Mouse (Mus musculus) embryo, embryonic 10 days (tissue): Measurements from ENCODE around the gene Srgap3.

ENCODE experiments used
- DNase-seq: peaks from one replicate; pipeline ENCODE4 v3.0.0-alpha.2; 2015; ENCODE audit warnings: low spot score

Gene Srgap3

DNA sequence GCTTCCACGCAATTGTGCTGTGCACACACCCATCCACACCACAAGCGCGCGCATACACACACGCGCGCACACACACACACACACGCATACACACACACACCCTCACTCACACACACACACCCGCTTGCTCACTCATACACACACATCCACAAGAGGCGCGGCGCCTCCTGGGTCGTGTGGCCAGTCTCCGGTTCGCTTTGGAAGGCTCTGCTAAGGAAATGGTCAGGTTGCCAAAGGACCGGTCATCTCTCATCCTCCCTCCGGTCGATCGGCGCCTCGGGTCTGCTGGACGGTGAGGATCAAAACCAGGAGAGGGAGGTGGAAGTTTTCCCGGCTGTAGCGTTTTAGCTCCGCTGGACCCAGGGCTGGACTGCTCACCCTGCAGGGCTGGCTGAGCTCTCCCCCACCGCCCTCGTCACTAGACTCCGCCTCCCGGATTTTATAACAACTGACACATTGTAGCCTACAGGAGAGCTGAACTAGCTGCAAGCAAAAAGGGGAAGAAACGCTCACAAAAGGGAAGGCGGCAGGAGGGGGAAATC lies at the start of gene Srgap3:
Gene Srgap3 (minus strand): TSS at position 372 of the 542 bp plus-strand sequence.
- DNase-seq = peak; percentile 91

DNA sequence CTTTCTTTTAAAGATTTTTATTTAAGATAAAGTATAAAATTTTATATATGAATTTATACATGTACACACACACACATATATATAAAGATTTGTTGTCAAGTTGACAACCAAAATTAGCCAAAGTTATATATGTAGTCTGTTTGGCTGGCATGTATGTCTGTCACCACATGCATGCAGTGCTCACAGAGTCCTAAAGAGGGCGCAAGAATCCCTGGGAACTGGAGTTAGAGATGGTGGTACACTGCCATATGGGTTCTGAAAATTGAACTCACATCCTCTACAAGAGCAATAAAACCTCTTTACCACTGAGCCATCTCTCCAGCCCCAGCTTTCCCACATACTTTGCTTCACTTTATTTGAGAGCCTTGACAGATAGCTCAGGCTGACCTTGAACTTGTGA lies 48.6 kb upstream of the Srgap3 start:
- DNase-seq = no peak

DNA sequence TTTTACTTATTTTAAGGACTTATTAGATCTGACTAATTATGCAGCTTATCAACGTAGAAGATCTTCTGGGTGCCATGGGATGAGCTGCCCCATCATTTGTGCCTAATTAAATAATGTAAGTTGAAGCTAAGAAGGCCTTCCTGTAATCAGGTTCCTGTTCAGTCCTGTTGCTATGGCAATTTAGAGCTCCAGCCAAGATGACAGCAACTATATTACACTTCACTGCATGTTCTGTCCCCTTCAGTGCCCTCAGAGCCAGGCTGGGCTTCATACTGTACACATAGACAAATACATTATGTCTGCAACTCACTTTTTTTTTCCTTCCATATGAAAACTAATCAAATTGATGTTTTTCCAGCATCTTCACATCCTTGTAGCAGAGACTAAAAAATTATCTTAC lies 43.1 kb upstream of the Srgap3 start:
- no peak for DNase-seq

DNA sequence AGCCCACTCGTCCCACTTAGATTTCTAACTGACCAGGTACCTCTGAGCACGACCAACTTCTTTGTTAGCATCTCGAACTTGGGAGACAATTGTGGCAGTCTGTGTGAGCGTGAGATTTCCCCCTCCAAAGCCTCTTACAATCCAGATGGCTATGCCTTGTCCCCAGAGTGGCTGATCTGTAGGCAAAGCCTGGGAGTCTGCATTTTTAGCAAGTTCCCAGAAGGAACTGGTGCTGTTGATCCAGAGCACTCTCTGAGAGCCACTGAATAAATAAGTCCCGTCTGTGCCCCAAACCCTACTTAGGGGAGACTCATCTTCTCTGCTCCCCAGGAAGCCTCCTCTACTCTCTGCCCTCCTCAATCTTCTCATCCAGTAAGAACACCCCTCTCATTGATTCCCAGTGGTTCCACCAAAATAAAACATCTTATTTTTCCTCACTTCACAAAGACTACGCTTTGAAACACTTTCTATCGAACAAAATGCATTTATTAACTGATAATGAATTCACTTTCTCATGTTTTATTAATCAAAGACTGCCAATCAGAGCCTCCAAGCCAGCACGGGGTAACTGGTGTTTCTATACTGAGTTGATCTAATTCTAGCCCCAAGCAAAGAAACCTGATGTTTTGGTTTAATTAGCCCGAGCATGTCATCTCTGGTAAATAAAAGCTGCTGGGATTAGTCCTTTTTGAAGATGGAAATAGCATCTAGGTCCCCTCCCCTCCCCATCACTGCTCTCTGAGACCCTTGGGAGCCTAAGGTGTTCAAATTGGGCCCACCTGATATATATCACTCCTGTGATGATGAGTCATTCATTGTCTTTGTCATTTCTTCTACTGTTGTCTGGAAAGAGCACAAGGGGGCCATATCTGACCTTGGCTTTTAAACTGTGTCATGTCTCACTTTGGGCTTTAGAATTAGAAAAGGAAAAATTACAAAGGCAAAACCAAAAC lies 38.6 kb upstream of the Srgap3 start:
- no peak for DNase-seq

DNA sequence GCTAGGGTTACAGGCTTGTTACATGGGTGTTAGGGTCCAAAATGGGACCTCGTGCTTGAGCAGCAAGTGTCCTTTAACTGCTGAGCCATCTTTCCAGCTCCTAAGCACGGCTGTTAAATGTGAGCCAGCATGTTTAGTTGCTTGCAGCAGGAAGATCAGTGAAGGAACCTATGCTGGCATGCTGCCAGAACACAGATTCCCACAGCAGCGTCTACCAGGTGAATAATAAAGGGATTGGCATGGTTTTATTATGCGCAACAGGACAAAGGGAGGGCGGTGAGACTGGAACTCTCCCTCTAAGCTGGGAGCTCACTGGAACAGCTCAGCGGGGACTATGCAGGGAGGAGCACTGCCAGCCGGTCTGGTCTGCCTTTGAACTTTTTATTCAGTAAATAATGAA lies 35.2 kb upstream of the Srgap3 start:
- no peak for DNase-seq

DNA sequence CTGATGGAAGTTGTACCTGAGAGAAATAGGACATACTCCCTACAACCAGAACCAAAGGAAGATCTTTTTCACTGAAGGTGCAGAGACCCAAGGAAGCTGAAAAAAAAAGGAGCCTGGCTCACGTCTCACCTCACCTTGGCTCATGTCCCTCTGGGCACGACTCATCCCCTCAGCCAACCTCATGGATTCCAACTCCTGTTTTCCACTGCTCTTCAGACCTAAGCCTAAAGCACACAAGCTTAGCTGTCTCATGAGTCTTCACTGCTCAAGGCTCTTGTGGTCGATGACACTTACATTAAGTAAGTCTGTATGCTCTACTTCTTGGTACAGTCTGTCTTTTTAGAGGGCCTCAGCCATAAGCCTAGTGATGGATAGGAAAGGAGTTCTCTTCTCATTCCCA lies 31.9 kb upstream of the Srgap3 start:
- no peak for DNase-seq

DNA sequence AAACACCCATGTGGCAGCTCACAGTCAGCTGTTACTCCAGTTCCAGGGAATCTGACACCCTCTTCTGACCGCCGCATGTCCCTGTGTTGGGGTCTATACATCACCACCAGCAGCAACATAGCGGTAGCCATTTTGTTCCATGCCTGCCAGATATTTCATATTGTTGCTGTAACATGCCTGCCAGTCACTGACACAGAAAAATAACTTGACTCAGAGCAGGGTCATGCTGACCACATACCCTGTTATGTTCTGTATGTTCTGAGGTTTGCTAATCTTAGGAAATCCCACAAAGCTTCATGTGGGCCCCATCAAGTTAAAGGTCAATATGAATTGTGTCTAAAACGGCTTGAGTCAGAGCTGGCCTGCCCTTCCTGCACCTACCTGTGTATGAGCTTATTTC lies 30.2 kb upstream of the Srgap3 start:
- DNase-seq = no peak

DNA sequence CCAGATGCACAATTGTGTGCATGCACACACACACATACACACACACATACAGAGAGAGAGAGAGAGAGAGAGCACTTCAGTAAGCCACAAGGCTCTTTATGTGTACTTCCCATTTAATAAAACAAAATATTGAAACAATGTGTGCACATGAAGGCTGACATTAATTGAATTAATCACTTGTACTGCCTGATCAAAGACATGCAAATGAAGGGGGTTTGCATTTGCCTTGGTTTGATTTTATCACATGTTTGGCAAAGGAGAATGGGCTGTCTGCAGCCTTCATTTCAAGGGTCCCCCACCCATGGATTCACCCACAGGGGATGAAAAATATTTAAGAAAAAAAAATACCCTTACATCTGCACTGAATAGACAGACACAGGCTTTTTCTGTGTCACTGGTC lies 29.5 kb upstream of the Srgap3 start:
- DNase-seq = no peak

DNA sequence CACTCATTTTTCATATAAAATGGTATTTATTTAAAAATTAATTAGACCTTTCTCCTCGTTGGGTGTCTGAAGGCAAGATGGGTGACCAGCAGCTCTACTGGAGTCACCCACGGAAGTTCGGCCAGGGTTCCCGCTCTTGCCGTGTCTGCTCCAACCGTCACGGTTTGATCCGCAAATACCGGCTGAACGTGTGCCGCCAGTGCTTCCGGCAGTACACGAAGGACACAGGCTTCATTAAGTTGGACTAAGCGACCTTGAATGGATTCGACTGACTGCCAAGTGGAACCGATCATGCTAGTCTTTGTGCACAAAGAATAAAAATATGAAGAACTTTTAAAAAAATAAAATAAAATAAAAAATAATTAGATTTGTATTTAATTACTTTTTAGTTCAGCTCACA lies 29.1 kb upstream of the Srgap3 start:
- DNase-seq = no peak

DNA sequence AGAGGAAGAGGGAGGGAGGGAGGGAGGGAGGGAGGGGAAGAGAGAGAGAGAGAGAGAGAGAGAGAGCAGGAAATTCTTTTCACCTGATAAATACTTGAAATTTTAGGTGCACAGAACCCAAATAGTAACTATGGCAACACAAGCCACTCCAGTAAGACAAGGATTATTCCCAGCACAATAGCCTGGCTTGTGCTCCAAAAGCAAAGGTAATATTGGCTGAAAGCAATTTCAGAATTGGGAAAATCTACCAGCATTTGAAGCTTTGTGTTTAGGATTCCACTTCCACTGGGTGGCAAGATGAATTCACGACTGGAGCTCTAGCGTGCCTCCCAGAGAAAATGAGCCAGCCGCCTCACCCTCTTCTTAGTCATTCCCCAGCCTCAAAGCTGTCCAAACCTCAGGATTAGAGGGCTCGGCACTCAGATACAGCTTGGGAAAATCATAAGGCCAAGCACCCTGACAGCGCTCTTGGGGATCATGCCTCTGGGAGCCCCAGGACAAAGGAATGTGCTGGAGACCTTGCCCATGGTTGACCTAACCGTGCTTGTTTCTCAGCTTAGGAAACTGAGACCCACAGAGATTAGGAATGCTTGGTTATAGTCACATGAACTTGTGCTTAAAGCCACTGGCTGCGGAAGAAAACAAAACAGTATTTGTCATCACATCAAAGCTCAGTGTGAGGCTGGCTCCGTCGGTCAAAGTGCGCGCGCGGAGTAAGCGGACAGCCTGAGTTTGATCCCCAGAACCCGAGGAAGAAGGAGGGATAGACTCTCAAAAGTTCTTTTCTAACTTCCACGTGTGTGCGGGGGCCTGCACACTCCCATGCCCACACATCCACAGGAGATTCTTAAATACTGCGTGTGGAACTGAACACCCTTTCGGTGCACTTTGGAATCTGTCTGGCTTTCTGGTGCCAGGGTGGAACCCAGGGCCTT lies 27.0 kb upstream of the Srgap3 start:
- peak; percentile 41 for DNase-seq

DNA sequence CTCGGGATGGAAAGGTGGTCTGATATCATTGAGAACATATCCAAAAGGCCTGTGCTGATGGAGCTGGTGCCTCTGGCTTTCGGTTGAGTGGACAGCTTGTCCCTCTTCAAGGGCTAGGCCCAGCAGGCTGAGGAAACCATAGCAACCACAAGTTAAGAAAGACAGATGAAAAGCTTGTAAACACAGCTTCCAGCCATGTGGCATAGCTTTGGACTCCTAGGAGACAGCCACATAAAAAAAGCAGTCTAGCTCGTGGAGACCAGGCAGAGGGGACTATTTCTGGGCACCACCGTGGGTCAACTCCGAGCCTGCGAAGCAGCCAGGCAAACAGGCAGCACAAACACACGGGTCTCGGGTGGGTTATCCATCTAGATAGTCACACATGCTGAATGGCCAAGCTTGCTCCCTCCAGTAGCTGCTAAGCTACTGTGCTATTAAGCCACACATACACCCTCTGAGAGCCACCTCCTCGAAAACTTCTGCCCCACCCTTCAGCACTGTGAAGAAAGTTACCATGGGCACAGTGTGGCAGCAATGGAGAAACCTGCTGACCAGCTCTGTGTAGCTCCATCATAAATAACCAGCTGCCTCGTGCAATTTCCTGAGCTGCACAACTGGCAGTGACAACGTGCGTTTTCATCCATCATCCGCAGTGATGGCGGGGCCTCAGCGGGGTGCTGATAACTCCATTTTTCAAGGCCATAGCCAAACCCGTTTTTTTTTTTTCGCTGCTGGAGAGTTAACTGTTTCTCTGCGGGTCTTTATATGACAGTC lies 26.0 kb upstream of the Srgap3 start:
- peak; percentile 85 for DNase-seq

DNA sequence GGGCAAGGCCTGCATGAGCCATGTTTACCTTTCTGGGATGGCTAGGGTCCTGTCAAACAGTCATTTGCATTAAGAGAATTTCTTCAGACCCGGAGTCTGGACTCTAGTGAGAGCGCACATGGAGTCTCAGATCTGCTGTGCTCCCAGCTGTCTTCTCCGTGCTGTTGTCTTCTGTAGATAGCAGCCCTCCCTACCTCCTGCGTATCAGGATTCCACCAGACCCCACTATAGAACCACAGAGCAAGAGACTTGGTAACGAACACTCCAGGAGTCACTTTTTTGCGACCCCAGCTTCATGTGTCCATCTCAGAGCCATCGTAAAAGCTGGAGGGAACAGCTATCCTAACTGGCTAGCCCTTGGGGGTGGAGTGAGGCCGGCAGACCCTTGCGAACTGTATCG lies 25.1 kb upstream of the Srgap3 start:
- DNase-seq = peak; percentile 28

DNA sequence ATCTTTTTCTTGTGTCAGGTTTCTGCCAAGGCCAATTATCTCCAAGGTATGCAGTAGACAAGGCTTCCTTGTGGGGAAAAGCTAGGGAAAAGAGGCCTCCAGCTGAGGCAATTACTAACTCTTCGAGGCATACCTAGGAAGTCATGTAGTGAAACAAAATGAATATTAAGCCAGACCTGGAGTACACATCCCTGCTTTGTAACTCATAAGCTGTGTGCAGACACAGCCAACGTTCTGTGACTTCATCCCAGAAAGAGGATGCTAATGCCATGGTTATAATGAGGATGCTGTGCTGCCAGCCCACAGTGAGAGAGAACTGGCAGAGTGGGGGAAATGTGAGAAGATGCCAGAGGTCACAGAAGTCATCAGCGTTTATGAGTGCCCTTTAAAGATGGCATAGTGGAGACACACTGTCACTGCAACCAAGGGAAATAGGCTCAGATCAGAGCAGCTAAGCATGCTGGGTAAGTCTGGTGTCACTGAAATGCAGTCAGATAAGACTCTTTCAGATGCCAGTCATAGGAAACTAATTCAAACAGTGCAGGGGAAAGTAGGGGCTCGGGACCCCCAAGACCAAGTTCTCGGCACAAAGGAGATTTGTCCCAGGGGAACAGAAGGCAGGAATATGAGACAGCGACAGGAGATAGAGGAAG lies 24.2 kb upstream of the Srgap3 start:
- no peak for DNase-seq

DNA sequence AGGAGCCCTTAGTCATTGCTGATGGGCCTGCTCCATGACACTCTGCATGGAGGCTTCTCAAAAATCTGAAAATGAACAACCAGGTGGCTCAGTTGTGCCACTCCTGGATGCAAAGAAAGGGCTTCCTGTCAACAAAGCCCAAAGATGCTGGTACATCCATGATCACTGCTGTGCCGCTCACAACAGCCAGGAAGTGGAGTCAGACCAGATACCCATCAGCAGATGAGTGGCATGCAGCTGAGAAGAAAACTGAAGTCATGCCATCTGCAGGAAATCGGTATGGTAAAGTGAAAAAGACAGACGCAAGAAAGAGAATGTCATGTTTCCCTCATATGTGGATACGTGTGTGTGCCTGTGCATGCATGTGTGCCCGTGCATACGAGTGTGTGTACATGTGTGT lies 20.3 kb upstream of the Srgap3 start:
- no peak for DNase-seq

DNA sequence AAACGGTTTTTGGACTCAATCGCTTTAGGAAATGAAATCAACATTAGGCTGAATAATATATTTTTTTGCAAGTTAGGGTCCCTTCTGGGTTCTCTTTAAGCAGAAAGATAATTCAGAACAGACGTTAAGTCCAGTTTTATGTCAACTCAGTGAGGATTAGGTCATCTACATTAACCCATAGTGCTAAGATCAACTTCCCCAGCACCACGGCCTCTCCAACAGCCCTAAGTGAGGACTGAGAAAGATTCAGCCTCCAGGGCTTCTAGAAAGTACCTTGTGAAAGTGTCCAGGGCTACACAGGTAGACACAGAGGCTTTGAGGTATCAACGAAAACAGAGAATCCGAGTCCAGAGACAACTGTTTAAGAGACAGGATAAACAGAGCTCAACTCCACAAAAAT lies 11.3 kb upstream of the Srgap3 start:
- DNase-seq = no peak

DNA sequence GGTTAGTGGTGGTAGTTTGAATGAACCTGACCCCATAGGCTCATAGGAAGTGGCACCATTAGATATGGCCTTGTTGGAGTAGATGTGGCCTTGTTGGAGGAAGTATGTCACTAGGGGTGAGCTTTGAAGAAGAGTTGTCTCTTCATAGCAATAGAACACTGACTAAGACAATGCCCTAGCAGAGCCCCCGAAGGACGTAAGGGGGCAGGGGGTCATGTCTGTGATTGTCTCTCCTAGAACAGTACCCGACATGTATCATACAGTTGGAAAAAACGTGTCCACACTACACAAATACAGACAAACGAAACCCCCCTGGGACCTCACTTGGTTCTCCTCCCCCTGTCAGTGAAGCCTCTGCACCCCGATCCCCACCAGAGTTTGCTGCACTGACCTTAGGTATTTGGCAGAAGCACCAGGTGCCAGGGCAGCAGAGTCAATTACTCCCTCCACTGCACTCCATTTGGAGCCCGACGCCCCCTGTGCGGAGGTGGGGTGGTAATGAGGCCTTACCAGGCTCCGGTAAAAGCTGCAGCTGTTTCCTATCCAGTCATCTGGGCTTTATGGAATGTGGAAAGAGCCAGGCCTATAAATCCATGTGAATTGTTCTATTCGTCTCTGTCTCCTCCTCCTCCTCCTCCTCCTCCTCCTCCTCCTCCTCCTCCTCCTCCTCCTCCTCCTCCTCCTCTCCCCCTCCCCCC lies 10.7 kb upstream of the Srgap3 start:
- DNase-seq = peak; percentile 33

DNA sequence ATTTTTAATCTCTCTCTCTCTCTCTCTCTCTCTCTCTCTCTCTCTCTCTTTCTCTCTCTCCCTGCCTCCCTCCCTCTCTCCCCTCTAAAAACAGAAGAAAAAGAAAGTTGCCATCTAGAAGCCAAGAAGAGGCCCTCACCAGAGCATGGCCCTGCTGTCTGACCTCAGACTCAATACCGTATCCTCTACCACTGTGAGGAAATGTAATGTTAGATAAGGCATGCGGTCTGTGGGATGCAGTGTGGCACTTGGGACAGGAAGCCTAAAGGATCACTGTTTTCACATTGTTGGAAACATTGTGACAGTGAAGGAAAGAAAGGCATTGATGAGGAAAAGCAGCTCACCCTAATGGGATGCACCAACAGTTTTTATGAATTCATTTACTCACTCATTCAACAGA lies 8.7 kb upstream of the Srgap3 start:
- DNase-seq = no peak

DNA sequence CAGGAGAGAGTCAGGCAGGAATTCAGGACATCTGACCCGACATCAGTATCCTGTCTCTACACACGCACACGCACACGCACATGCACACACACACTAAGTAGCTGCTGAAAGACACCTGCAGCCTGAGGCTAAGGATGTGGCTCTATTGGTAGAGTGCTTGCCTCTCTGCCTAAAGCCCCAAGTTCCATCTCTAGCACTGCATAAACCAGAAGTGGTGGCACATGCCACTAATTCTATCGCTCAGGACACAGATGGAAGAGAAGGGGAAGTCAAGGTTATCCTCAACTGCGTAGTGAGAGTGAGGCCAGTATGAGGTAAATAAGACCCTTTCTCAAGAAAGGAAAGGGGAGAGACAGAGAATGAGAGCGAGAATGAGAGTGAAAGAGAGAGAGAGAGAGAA lies 6.8 kb upstream of the Srgap3 start:
- no peak for DNase-seq

DNA sequence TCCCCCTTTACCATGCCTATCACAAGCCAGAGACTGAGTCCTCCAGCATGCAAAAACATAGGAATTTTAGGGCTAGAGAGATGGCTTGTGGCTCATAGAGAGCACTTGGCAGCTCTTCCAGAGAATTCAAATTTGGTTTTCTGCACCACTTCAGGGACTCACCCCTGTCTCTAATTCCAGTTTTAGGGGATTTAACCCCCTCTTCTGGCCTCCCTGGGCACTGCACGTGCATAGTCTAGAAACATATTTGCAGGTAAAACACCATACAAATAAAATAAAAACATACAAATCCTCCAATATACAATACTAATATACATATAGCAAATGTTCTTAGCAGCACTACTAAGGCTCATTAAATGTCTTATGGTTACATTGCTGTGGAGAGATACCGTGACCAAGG lies 4.2 kb upstream of the Srgap3 start:
- DNase-seq = no peak

DNA sequence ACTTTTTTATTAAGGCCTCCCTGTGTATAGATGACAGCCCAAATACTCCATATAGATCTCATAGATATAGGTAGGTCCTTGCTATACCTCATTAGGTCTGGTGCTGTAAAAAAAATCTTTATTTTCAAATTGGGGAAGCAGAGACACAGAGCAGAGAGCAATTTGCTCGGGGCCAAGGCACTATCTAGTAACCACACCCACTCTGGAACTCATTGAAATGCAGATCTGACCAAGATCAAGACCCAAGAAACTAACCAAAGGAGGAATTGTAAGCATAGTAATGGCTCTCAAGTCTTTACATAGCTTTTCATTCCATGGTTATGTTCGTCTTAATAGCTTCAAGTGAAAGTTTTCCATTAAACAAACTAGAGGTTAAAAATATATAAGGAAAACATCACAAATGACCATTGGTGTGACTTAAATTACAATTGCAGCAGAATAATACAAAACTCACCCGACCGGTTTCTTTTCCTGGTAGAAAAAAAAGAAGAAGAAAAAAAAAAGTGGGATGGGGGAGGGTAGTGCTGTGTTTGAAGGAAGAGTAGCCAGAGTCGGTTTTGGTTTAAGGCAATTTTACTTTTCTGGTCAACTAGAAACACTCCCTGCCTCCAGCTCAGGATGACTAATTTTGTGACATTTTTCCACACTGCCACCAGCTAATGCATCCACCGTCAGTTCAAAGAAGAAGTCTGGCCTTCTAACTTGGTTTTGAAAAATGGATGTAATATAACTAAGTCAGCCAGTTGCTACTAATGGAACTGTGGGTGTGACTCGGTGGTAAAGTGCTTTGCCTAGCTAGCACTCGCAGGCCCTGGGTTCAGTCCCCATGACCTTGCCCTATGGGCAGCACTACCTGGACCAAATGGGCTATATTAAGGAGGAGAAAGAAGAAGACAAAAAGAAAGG lies 3.4 kb upstream of the Srgap3 start:
- no peak for DNase-seq
